Mouse (Mus musculus) c-Kit-positive CD71-positive TER-119-positive erythroid progenitor cells, embryonic 14.5 days (primary cell): Measurements from ENCODE around the gene Zfp2.

Experiments
- DNase-seq: peaks from one replicate; pipeline ENCODE4 v3.0.0-alpha.2; 2013; ENCODE audit warnings: low spot score

Gene Zfp2

DNA sequence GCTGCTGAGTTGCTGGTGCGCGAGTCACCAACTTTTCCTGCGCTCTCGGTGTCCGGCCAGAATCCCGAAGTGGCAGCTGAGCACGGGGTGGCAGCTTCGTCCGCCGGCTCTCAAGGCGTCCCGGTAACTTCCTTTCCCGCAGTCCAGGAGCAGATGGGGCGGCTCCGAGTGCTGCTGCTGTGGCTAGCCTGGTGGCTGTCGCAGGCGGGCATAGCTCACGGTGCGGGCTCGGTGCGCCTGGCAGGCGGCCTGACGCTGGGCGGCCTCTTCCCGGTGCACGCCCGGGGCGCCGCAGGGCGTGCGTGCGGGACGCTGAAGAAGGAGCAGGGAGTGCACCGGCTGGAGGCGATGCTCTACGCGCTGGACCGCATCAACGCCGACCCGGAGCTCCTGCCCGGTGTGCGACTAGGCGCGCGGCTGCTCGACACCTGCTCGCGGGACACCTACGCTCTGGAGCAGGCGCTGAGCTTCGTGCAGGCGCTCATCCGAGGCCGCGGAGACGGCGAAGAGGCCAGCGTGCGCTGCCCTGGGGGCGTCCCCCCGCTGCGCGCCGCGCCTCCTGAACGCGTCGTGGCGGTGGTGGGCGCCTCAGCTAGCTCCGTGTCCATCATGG, 64.9 kb downstream of the Zfp2 start:
- DNase-seq: no peak

DNA sequence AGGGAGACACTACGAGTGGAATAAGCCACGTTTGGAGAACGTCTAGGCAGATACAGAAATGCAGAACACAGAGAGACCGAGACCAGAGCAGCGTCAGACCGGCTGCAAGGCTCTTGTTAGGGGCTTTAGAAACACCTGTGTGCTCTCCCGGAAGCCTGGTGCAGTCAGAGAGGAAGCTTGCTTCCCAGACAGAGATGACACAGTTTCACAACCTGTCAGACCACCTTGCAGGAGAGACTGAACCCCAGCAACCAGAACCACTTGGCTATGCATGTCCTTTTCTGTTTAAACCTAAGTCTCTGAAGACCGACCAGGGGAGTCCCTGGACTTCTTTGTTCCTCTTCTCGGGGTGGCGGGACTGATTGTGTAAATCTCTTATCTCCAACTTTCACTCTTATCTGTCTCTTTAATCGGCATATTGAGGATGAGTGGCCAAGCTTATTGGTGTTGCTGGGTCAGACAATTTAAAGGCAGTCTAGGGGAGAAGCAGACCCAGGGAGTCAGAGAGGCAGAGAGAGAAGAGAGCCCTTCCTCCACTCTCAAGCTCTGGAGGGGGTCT, 65.7 kb downstream of the Zfp2 start, which contains the start of gene Grm6:
TSS of gene Grm6 (plus strand) at position 509 of the 559 bp plus-strand sequence.
- no peak for DNase-seq

DNA sequence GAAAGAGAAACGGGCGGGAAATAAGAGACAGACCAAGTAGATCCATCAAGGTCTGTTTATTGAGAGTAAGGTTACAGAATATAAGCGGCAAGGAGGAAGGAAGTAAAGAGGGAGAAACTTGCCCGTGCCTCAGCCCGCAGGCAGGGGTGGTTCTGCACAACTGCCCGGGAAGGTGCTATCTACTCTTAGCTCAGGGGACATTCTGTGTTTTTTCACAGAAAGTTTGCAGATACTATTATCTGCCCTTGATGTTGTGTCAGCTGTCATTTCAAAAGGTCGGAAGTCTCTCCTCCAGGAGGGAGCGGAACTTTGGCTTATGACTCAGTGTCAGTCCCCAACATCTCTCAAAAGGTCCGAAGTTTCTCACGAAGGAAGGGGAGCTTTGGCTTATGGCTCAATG, 66.7 kb downstream of the Zfp2 start:
- DNase-seq: no peak
